Comparison of ENCODE assay signal across 8 mouse cellular contexts in genomic region chr1:133661203-133661933, GRCm38 (mm10). TPM values are rescaled to one million over a fixed set of nuclear protein-coding genes. Genes with fewer than 3 reads are reported as not detected.
A peak's percentile ranks its signal among the peaks of the same experiment; 100 is the strongest.
DNase-seq lines count a peak whose midpoint lies in the region; ATAC-seq and TF ChIP-seq lines count a peak whose summit lies in the region.

Gene Gm38394, minus strand, starts transcription at chr1:133661318.

- no peak for TF ChIP-seq CTCF in E14TG2a.4 (conservative IDR thresholded peaks at IDR 0.05; ENCODE audit: low read length)
- no peak for TF ChIP-seq CTCF in heart, postnatal 0 days (IDR thresholded peaks at IDR 0.05; ENCODE audit: low read depth)
- no peak for TF ChIP-seq CTCF in testis, adult 2 months (IDR thresholded peaks at IDR 0.05; ENCODE audit: control insufficient read depth, insufficient read depth, insufficient replicate concordance, low read depth, low read length)

- peak; percentile 51; the same call in 1 of the 2 replicates for TF ChIP-seq EP300 in heart, postnatal 0 days (IDR thresholded peaks at IDR 0.05; ENCODE audit: low read depth)

- DNase-seq in c-Kit-positive CD71-positive TER-119-positive erythroid progenitor cells, embryonic 14.5 days (ENCODE audit: low spot score) = peak; percentile 94
- DNase-seq in heart, postnatal 0 days (ENCODE audit: low spot score) = peak; percentile 99
- peak; percentile 93 to 97 for DNase-seq in kidney, postnatal 4 days

- H3K27ac ChIP-seq in forebrain, embryonic 12.5 days = peak within 1 kb of the TSS; percentile 91
- H3K27ac ChIP-seq in heart, postnatal 0 days (ENCODE audit: low read depth) = peak within 1 kb of the TSS; percentile 96
- peak within 1 kb of the TSS; percentile 77 for H3K27ac ChIP-seq in liver, embryonic 16.5 days (ENCODE audit: low read length)
- peak within 1 kb of the TSS; percentile 93 for H3K27ac ChIP-seq in neural tube, embryonic 13.5 days (replicated peaks)
- H3K27ac ChIP-seq in testis, adult 2 months (ENCODE audit: control insufficient read depth, insufficient read depth, low read depth, low read length) = peak within 1 kb of the TSS; percentile 81

- H3K4me2 ChIP-seq in forebrain, embryonic 12.5 days = peak within 1 kb of the TSS; percentile 90
- H3K4me2 ChIP-seq in heart, postnatal 0 days (ENCODE audit: low read depth, low read length) = peak within 1 kb of the TSS; percentile 95
- H3K4me2 ChIP-seq in liver, embryonic 16.5 days (ENCODE audit: low read depth, low read length) = peak within 1 kb of the TSS; percentile 79
- peak within 1 kb of the TSS; percentile 94 for H3K4me2 ChIP-seq in neural tube, embryonic 13.5 days

- peak; percentile 99 for ATAC-seq in forebrain, embryonic 12.5 days (ENCODE audit: low FRiP score)
- ATAC-seq in heart, postnatal 0 days (ENCODE audit: insufficient read depth, low read depth) = peak; percentile 99
- ATAC-seq in liver, embryonic 16.5 days (ENCODE audit: low read depth) = peak; percentile 99
- peak; percentile 99 for ATAC-seq in neural tube, embryonic 13.5 days (ENCODE audit: low read depth)

- no peaks in the 10 kb centered on the region for H3K27me3 ChIP-seq in E14TG2a.4 (ENCODE audit: insufficient read depth, low read length)
- no peaks in the 10 kb centered on the region for H3K27me3 ChIP-seq in forebrain, embryonic 12.5 days
- H3K27me3 ChIP-seq in heart, postnatal 0 days (ENCODE audit: control insufficient read depth, insufficient read depth, low read length) = no peaks in the 10 kb centered on the region
- no peaks in the 10 kb centered on the region for H3K27me3 ChIP-seq in liver, embryonic 16.5 days (ENCODE audit: control insufficient read depth, insufficient read depth, low read depth, low read length)
- H3K27me3 ChIP-seq in neural tube, embryonic 13.5 days = no peaks in the 10 kb centered on the region
- H3K27me3 ChIP-seq in testis, adult 2 months (ENCODE audit: control insufficient read depth, insufficient read depth, low read length) = no peaks in the 10 kb centered on the region

- H3K9ac ChIP-seq in forebrain, embryonic 12.5 days = peak within 1 kb of the TSS; percentile 86
- H3K9ac ChIP-seq in heart, postnatal 0 days (replicated peaks; ENCODE audit: low read depth, low read length) = peak within 1 kb of the TSS; percentile 90
- H3K9ac ChIP-seq in liver, embryonic 16.5 days (ENCODE audit: low read depth, low read length) = peak within 1 kb of the TSS; percentile 79
- peak within 1 kb of the TSS; percentile 93 for H3K9ac ChIP-seq in neural tube, embryonic 13.5 days

- H3K4me1 ChIP-seq in E14TG2a.4 (replicated peaks; ENCODE audit: low read depth, low read length) = peaks cover 82% of the 10 kb centered on the region
- H3K4me1 ChIP-seq in forebrain, embryonic 12.5 days = peaks cover 35% of the 10 kb centered on the region
- H3K4me1 ChIP-seq in heart, postnatal 0 days (ENCODE audit: control insufficient read depth, insufficient read depth) = peaks cover 36% of the 10 kb centered on the region
- peaks cover 21% of the 10 kb centered on the region for H3K4me1 ChIP-seq in liver, embryonic 16.5 days (ENCODE audit: control insufficient read depth, low read depth, low read length)
- peaks cover 41% of the 10 kb centered on the region for H3K4me1 ChIP-seq in neural tube, embryonic 13.5 days (replicated peaks)
- no peaks in the 10 kb centered on the region; the same call in 1 of the 2 replicates for H3K4me1 ChIP-seq in testis, adult 2 months (ENCODE audit: control insufficient read depth, insufficient read depth, low read length)

- no peaks in the 10 kb centered on the region for H3K9me3 ChIP-seq in E14TG2a.4 (ENCODE audit: low read length)
- no peaks in the 10 kb centered on the region for H3K9me3 ChIP-seq in forebrain, embryonic 12.5 days
- H3K9me3 ChIP-seq in heart, postnatal 0 days (replicated peaks; ENCODE audit: control insufficient read depth, low read length) = no peaks in the 10 kb centered on the region
- no peaks in the 10 kb centered on the region for H3K9me3 ChIP-seq in liver, embryonic 16.5 days (replicated peaks; ENCODE audit: control insufficient read depth, low read length)
- no peaks in the 10 kb centered on the region for H3K9me3 ChIP-seq in neural tube, embryonic 13.5 days

- H3K36me3 ChIP-seq in E14TG2a.4 (ENCODE audit: insufficient read depth, low read length) = peaks cover 44% of the 10 kb centered on the region
- H3K36me3 ChIP-seq in forebrain, embryonic 12.5 days (replicated peaks) = peaks cover 29% of the 10 kb centered on the region
- peaks cover 24% of the 10 kb centered on the region for H3K36me3 ChIP-seq in heart, postnatal 0 days (replicated peaks; ENCODE audit: control insufficient read depth, insufficient read depth, low read length)
- peaks cover 17% of the 10 kb centered on the region for H3K36me3 ChIP-seq in liver, embryonic 16.5 days (ENCODE audit: control insufficient read depth, insufficient read depth)
- H3K36me3 ChIP-seq in neural tube, embryonic 13.5 days = peaks cover 30% of the 10 kb centered on the region
- H3K36me3 ChIP-seq in testis, adult 2 months (ENCODE audit: control insufficient read depth, insufficient read depth, low read length) = no peaks in the 10 kb centered on the region

- H3K4me3 ChIP-seq in E14TG2a.4 (replicated peaks; ENCODE audit: low read length) = peak within 1 kb of the TSS; percentile 90
- H3K4me3 ChIP-seq in forebrain, embryonic 12.5 days (replicated peaks) = peak within 1 kb of the TSS; percentile 88
- H3K4me3 ChIP-seq in heart, postnatal 0 days (ENCODE audit: low read depth, low read length) = peak within 1 kb of the TSS; percentile 96
- H3K4me3 ChIP-seq in liver, embryonic 16.5 days (ENCODE audit: low read depth, low read length) = peak within 1 kb of the TSS; percentile 73
- H3K4me3 ChIP-seq in neural tube, embryonic 13.5 days = peak within 1 kb of the TSS; percentile 67
- peak within 1 kb of the TSS; percentile 86 for H3K4me3 ChIP-seq in testis, adult 2 months (ENCODE audit: control insufficient read depth, low read depth, low read length)

- WGBS in forebrain, embryonic 12.5 days = 3% methylated on average over 26 of the region's 26 CpGs
- 2% methylated on average over 26 of the region's 26 CpGs for WGBS in heart, postnatal 0 days
- 2% methylated on average over 26 of the region's 26 CpGs for WGBS in liver, embryonic 16.5 days (ENCODE audit: insufficient replicate concordance)
- WGBS in neural tube, embryonic 13.5 days = 2% methylated on average over 26 of the region's 26 CpGs

- TF ChIP-seq POLR2A in testis, adult 2 months (IDR thresholded peaks at IDR 0.05; ENCODE audit: control insufficient read depth, low read depth, low read length) = peak; percentile 94

RNA-seq across cellular contexts. Expression of gene Gm38394, which starts in this region (rescaled TPM):
- 6.3 and 6.4 TPM in 2 replicates for polyA plus RNA-seq in forebrain, embryonic 12.5 days (2016; fragmentation: Nextera tagmentation; extraction: Ambion mirVana)
- total RNA-seq in heart, postnatal 0 days (2014; rRNA removed; ENCODE audit: low replicate concordance) = 2.6 and 8.6 TPM in 2 replicates
- polyA plus RNA-seq in heart, postnatal 0 days (2015; fragmentation: Nextera tagmentation; extraction: Ambion mirVana) = 2.0 and 2.1 TPM in 2 replicates
- 1.4 TPM in 2 replicates for polyA plus RNA-seq in liver, embryonic 16.5 days (2015; fragmentation: Nextera tagmentation; extraction: Ambion mirVana)
- polyA plus RNA-seq in neural tube, embryonic 13.5 days (2015; fragmentation: Nextera tagmentation; extraction: Ambion mirVana) = 2.8 and 3.7 TPM in 2 replicates
- polyA plus RNA-seq in testis, adult 2 months (2012; rRNA removed) = 1.2 and 1.3 TPM in 2 replicates

Comparison
In these comparisons a context has a peak if more than half of its experiments do, and no peak if none do; other contexts are left out.
1. Peak in every context shown above with its lines: DNase-seq, ATAC-seq, H3K4me3 ChIP-seq and H3K27ac ChIP-seq.